Mouse (Mus musculus): ENCODE measurements around the gene Retn.

Retn gene

GRCm38 (mm10) chr8:3660889-3661288 is 5.3 kb downstream of the Retn start:
- no peak for DNase-seq (ENCODE audit: low spot score in 2 of 2)

GRCm38 (mm10) chr8:3664405-3664804 is 8.8 kb downstream of the Retn start:
- no peak for DNase-seq (ENCODE audit: low spot score in 2 of 2)

GRCm38 (mm10) chr8:3665507-3665906 is 9.9 kb downstream of the Retn start, which contains the start of gene Mcemp1:
TSS of gene Mcemp1 (plus strand) at chr8:3665754.
- no peak for DNase-seq (ENCODE audit: low spot score in 2 of 2)

- no peak for DNase-seq (ENCODE audit: low spot score in 2 of 2)
These were observed 14.8 kb downstream of the Retn start for GRCm38 (mm10) chr8:3670388-3670787.

GRCm38 (mm10) chr8:3671980-3672491 is 16.5 kb downstream of the Retn start, which contains the start of gene Fcor:
TSS of gene Fcor (minus strand) at chr8:3672362.
- peak; percentile 74 to 83 for DNase-seq (ENCODE audit: low spot score in 2 of 2)

GRCm38 (mm10) chr8:3674671-3675070 is 19.1 kb downstream of the Retn start:
- DNase-seq (ENCODE audit: low spot score in 2 of 2): no peak

GRCm38 (mm10) chr8:3676131-3676992 is 20.8 kb downstream of the Retn start, which contains the start of gene Trappc5:
TSS of gene Trappc5 (plus strand) at chr8:3676299.
- peak; percentile 90 to 91 for DNase-seq (ENCODE audit: low spot score in 2 of 2)

GRCm38 (mm10) chr8:3676993-3677579 is 21.5 kb downstream of the Retn start:
- no peak for DNase-seq (ENCODE audit: low spot score in 2 of 2)

- no peak for DNase-seq (ENCODE audit: low spot score in 2 of 2)
These were observed 23.3 kb downstream of the Retn start for GRCm38 (mm10) chr8:3678831-3679230.

GRCm38 (mm10) chr8:3679236-3679635 is 23.7 kb downstream of the Retn start:
- DNase-seq (ENCODE audit: low spot score in 2 of 2): no peak

- no peak for DNase-seq (ENCODE audit: low spot score in 2 of 2)
These were observed 24.1 kb downstream of the Retn start for GRCm38 (mm10) chr8:3679656-3680055.

- DNase-seq (ENCODE audit: low spot score in 2 of 2): no peak
These were observed 26.9 kb downstream of the Retn start for GRCm38 (mm10) chr8:3682435-3682834.

- DNase-seq (ENCODE audit: low spot score in 2 of 2): no peak
These were observed 28.0 kb downstream of the Retn start for GRCm38 (mm10) chr8:3683408-3684176.

GRCm38 (mm10) chr8:3684530-3684929 is 29.0 kb downstream of the Retn start:
- no peak for DNase-seq (ENCODE audit: low spot score in 2 of 2)

GRCm38 (mm10) chr8:3685422-3685821 is 29.9 kb downstream of the Retn start:
- no peak for DNase-seq (ENCODE audit: low spot score in 2 of 2)

- no peak for DNase-seq (ENCODE audit: low spot score in 2 of 2)
These were observed 32.0 kb downstream of the Retn start for GRCm38 (mm10) chr8:3687537-3687936.

GRCm38 (mm10) chr8:3690774-3691173 is 35.2 kb downstream of the Retn start:
- DNase-seq (ENCODE audit: low spot score in 2 of 2): no peak

- no peak for DNase-seq (ENCODE audit: low spot score in 2 of 2)
These were observed 38.6 kb downstream of the Retn start, which contains the start of gene Fcer2a for GRCm38 (mm10) chr8:3694121-3694520. TSS of gene Fcer2a (minus strand) at chr8:3694175.

- DNase-seq (ENCODE audit: low spot score in 2 of 2): no peak
These were observed 45.9 kb downstream of the Retn start for GRCm38 (mm10) chr8:3701491-3701890.

GRCm38 (mm10) chr8:3705711-3706110 is 50.1 kb downstream of the Retn start:
- DNase-seq (ENCODE audit: low spot score in 2 of 2): no peak

GRCm38 (mm10) chr8:3707611-3708010 is 52.0 kb downstream of the Retn start:
- no peak for DNase-seq (ENCODE audit: low spot score in 2 of 2)

All from right cerebral cortex, postnatal 36 days (tissue).